Mouse (Mus musculus) stomach, embryonic 14.5 days (tissue): ENCODE results near the gene Eea1. TPM values are rescaled to one million over a fixed set of nuclear protein-coding genes. Genes with fewer than 3 reads are reported as not detected.

Experiments
- ATAC-seq: fragments of 200-750 bp; cut with Nextera tagmentation; 2 replicates; pipeline ENCODE4 v1.8.0; 2017; ENCODE audit warnings: low read depth, moderate TSS enrichment; ENCODE audit not compliant: insufficient number of reproducible peaks, insufficient read depth, low FRiP score
- H3K27ac ChIP-seq: fragments of 300-500 bp; sonication (generic); 2 replicates; pipeline ENCODE4 v1.5.1; 2014; ENCODE audit warnings: mild to moderate bottlenecking, low read length, moderate library complexity, mixed read lengths
- H3K27me3 ChIP-seq: fragments of 300-500 bp; sonication (generic); 2 replicates; pipeline ENCODE4 v1.6.1; 2014; ENCODE audit warnings: low read length, control low read depth, mixed read lengths; ENCODE audit not compliant: control insufficient read depth, insufficient read depth
- H3K36me3 ChIP-seq: fragments of 300-500 bp; sonication (generic); 2 replicates; pipeline ENCODE4 v1.6.1; 2014; ENCODE audit warnings: mild to moderate bottlenecking, control low read depth, low read length, moderate library complexity, mixed read lengths; ENCODE audit not compliant: control insufficient read depth, insufficient read depth
- H3K4me1 ChIP-seq: fragments of 300-500 bp; sonication (generic); 2 replicates; pipeline ENCODE4 v1.6.1; 2014; ENCODE audit warnings: low read length, control low read depth, mixed read lengths; ENCODE audit not compliant: control insufficient read depth, insufficient read depth
- H3K4me2 ChIP-seq: fragments of 300-500 bp; sonication (generic); replicated peaks from 2 replicates; pipeline ENCODE4 v1.6.1; 2014; ENCODE audit warnings: low read depth, low read length, control low read depth
- H3K4me3 ChIP-seq: fragments of 300-500 bp; sonication (generic); 2 replicates; pipeline ENCODE4 v1.5.1; 2014; ENCODE audit warnings: low read depth, low read length, control low read depth
- H3K9ac ChIP-seq: fragments of 300-500 bp; sonication (generic); replicated peaks from 2 replicates; pipeline ENCODE4 v1.6.1; 2014; ENCODE audit warnings: low read depth, mild to moderate bottlenecking, control low read depth, low read length, moderate library complexity, mixed read lengths
- H3K9me3 ChIP-seq: fragments of 300-500 bp; sonication (generic); 2 replicates; pipeline ENCODE4 v1.6.1; 2016; ENCODE audit warnings: low read depth, low read length, control low read depth; ENCODE audit not compliant: control insufficient read depth
- WGBS: fragments of 180-500 bp; shearing (Covaris S2); extraction: QIAGEN DNeasy Blood & Tissue Kit; methylation state at CpG from one replicate; pipeline ENCODE4 v1.1.7; 2014; 5-methylcytosine and 5-hydroxymethylcytosine counted together
- polyA plus RNA-seq: library from polyadenylated mRNA; unstranded; fragments of >200 nt; fragmentation: Nextera tagmentation; extraction: Ambion mirVana; gene quantifications from 2 replicates; pipeline ENCODE4 v1.2.1, GENCODE M21; 2014

Gene Eea1
- polyA plus RNA-seq, 1 experiment from 2014 or later: 27.8 TPM

- WGBS: 81% methylated on average over 1 of the region's 1 CpGs
- Histone ChIP-seq H3K9me3 (no peaks in the 10 kb centered on the region), H3K27ac (no peak overlapping the region), H3K4me3 (no peak overlapping the region), H3K4me2 (no peak overlapping the region), H3K4me1 (no peaks in the 10 kb centered on the region), H3K9ac (no peak overlapping the region), H3K27me3 (no peaks in the 10 kb centered on the region), H3K36me3 (no peaks in the 10 kb centered on the region)
- no peak for ATAC-seq
Measured at GRCm38 (mm10) chr10:95957574-95957973, 17.1 kb downstream of the Eea1 start.

- no peak for ATAC-seq
Measured at GRCm38 (mm10) chr10:95964679-95965078, 24.2 kb downstream of the Eea1 start.

GRCm38 (mm10) chr10:95969694-95970093 is 29.2 kb downstream of the Eea1 start:
- Histone ChIP-seq H3K4me1 (no peaks in the 10 kb centered on the region), H3K9ac (no peak overlapping the region)
- no peak for ATAC-seq

More at GRCm38 (mm10) chr10:95964679-95965078, 24.2 kb downstream of the Eea1 start:
- no peak overlapping the region for H3K4me2 ChIP-seq
- H3K4me3 ChIP-seq: no peak overlapping the region
- H3K27ac ChIP-seq: no peak overlapping the region
- no peaks in the 10 kb centered on the region for H3K36me3 ChIP-seq
- no peak overlapping the region for H3K9ac ChIP-seq
- no peaks in the 10 kb centered on the region for H3K27me3 ChIP-seq
- no peaks in the 10 kb centered on the region for H3K4me1 ChIP-seq
- no peaks in the 10 kb centered on the region for H3K9me3 ChIP-seq
- 89% methylated on average over 1 of the region's 1 CpGs for WGBS

GRCm38 (mm10) chr10:95970744-95971212 is 30.3 kb downstream of the Eea1 start:
- H3K9ac ChIP-seq: no peak overlapping the region
- H3K27me3 ChIP-seq: no peaks in the 10 kb centered on the region
- H3K4me2 ChIP-seq: no peak overlapping the region
- no peaks in the 10 kb centered on the region for H3K36me3 ChIP-seq
- no peak overlapping the region for H3K4me3 ChIP-seq
- WGBS: 58% methylated on average over 3 of the region's 3 CpGs
- H3K9me3 ChIP-seq: no peaks in the 10 kb centered on the region
- H3K27ac ChIP-seq: no peak overlapping the region
- ATAC-seq: no peak
- H3K4me1 ChIP-seq: no peaks in the 10 kb centered on the region

More at GRCm38 (mm10) chr10:95969694-95970093, 29.2 kb downstream of the Eea1 start:
- no peaks in the 10 kb centered on the region for H3K9me3 ChIP-seq
- no peaks in the 10 kb centered on the region for H3K36me3 ChIP-seq
- no peak overlapping the region for H3K4me2 ChIP-seq
- H3K4me3 ChIP-seq: no peak overlapping the region
- H3K27ac ChIP-seq: no peak overlapping the region
- 91% methylated on average over 1 of the region's 1 CpGs for whole genome bisulfite sequencing
- H3K27me3 ChIP-seq: no peaks in the 10 kb centered on the region

GRCm38 (mm10) chr10:95971341-95971740 is 30.9 kb downstream of the Eea1 start:
- no peak overlapping the region for H3K4me2 ChIP-seq
- ATAC-seq: no peak
- no peak overlapping the region for H3K27ac ChIP-seq
- no peak overlapping the region for H3K9ac ChIP-seq
- no peaks in the 10 kb centered on the region for H3K36me3 ChIP-seq
- H3K4me1 ChIP-seq: no peaks in the 10 kb centered on the region
- H3K27me3 ChIP-seq: no peaks in the 10 kb centered on the region
- no peaks in the 10 kb centered on the region for H3K9me3 ChIP-seq
- H3K4me3 ChIP-seq: no peak overlapping the region
- 87% methylated on average over 4 of the region's 4 CpGs for WGBS

- ATAC-seq: no peak
- WGBS: 83% methylated on average over 3 of the region's 3 CpGs
- H3K9ac ChIP-seq: no peak overlapping the region
- no peak overlapping the region for H3K4me3 ChIP-seq
- no peaks in the 10 kb centered on the region for H3K9me3 ChIP-seq
- no peak overlapping the region for H3K27ac ChIP-seq
- no peak overlapping the region for H3K4me2 ChIP-seq
- no peaks in the 10 kb centered on the region for H3K4me1 ChIP-seq
- no peaks in the 10 kb centered on the region for H3K36me3 ChIP-seq
- no peaks in the 10 kb centered on the region for H3K27me3 ChIP-seq
Measured at GRCm38 (mm10) chr10:95971942-95972341, 31.5 kb downstream of the Eea1 start.

- 90% methylated on average over 3 of the region's 3 CpGs for WGBS
- no peaks in the 10 kb centered on the region for H3K9me3 ChIP-seq
- H3K9ac ChIP-seq: no peak overlapping the region
- no peak for ATAC-seq
- no peak overlapping the region for H3K4me2 ChIP-seq
- no peak overlapping the region for H3K4me3 ChIP-seq
- H3K27ac ChIP-seq: no peak overlapping the region
- no peaks in the 10 kb centered on the region for H3K4me1 ChIP-seq
- H3K27me3 ChIP-seq: no peaks in the 10 kb centered on the region
- H3K36me3 ChIP-seq: no peaks in the 10 kb centered on the region
Measured at GRCm38 (mm10) chr10:95974462-95974861, 34.0 kb downstream of the Eea1 start.

GRCm38 (mm10) chr10:95976798-95977197 is 36.3 kb downstream of the Eea1 start:
- WGBS: 92% methylated on average over 2 of the region's 2 CpGs
- no peak overlapping the region for H3K4me3 ChIP-seq
- H3K9me3 ChIP-seq: no peaks in the 10 kb centered on the region
- no peak overlapping the region for H3K4me2 ChIP-seq
- no peaks in the 10 kb centered on the region for H3K36me3 ChIP-seq
- H3K9ac ChIP-seq: no peak overlapping the region
- no peak for ATAC-seq
- no peaks in the 10 kb centered on the region for H3K4me1 ChIP-seq
- H3K27me3 ChIP-seq: no peaks in the 10 kb centered on the region
- no peak overlapping the region for H3K27ac ChIP-seq

- H3K9me3 ChIP-seq: no peaks in the 10 kb centered on the region
- no peaks in the 10 kb centered on the region for H3K36me3 ChIP-seq
- H3K9ac ChIP-seq: no peak overlapping the region
- no peak overlapping the region for H3K4me2 ChIP-seq
- 97% methylated on average over 1 of the region's 1 CpGs for WGBS
- no peaks in the 10 kb centered on the region for H3K27me3 ChIP-seq
- H3K4me3 ChIP-seq: no peak overlapping the region
- no peak for ATAC-seq
- no peak overlapping the region for H3K27ac ChIP-seq
- no peaks in the 10 kb centered on the region for H3K4me1 ChIP-seq
Measured at GRCm38 (mm10) chr10:95989731-95990130, 49.3 kb downstream of the Eea1 start.
